Mouse (Mus musculus) CD4-positive naive resting alpha-beta T cell, adult 57 days (primary cell): ENCODE measurements around the gene Rogdi. TPM values are rescaled to one million over a fixed set of nuclear protein-coding genes. Genes with fewer than 3 reads are reported as not detected.

ENCODE experiments used
- total RNA-seq: library from RNA; stranded (reverse); gene quantifications from one replicate; pipeline ENCODE4 v1.2.4, GENCODE M21; 2023

The Rogdi gene
- 18.5 TPM for total RNA-seq

DNA sequence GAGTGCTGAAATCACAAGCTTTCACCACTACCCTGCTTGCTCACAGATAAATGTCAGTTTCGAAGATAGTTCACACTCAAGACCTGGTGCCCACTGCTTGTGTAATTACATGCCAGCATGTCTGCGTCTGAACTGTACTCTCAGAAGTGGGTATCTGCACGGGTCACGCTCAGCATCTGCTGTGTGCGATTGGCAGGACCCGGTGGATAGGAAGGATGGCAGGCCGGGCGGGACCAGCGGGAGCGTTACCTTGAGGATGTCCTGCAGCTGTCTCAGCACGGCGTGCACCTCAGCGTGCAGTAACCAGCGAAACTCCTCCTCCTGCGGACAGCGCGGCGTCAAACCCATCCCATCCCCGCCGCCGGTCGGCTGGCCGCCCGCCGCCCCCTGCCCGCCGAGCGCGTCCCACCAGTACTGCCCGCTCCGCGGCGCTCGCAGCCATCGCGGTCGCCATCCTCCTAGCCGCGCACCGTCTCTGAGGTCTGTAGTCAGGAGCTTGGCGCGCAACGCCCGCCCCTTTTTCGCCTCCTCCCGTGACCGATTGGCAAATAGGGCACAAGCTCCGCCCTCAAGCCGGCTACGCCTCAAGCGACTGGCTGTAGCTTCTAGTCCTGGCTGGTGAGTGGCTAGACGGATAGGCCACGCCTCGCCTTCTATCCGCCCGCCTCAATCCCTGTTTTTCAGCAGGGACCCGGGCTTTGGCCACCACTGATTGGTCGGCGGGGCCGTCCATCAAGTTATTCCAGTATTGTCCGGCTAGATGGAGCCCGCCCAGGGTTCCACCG lies at the start of gene Rogdi:
Rogdi (minus strand) TSS at position 500 of the 785 bp plus-strand sequence.

GRCm38 (mm10) chr16:5049774-5050234 lies 36.5 kb upstream of the Rogdi start, which contains the start of the genes Glyr1 and Ubn1:
Gene Glyr1 (minus strand): TSS chr16:5049863.
Gene Ubn1 (plus strand): TSS chr16:5050057.

DNA sequence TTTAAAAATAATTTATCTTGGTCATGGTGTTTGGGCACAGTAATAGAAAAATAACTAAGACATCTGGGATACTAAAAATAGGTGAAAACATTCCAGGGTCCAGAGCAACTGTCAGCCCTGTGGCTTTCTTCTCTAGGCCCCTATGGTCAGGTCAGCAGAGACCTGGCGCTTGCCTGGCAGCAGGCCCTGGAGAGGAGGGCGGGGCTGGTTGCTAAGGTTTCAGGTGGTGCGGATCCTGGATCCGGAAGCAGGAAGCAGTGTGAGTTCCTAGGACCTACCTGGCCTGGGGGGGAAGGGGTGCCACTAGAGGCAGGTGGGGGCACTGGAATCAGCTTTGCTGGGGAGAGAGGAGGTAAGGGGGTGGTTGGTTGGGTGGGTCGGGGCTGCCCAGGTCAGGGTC lies 6.3 kb downstream of the Rogdi start, which contains the start of gene Smim22:
Smim22 (plus strand) TSS at position 222 of the 400 bp plus-strand sequence.

DNA sequence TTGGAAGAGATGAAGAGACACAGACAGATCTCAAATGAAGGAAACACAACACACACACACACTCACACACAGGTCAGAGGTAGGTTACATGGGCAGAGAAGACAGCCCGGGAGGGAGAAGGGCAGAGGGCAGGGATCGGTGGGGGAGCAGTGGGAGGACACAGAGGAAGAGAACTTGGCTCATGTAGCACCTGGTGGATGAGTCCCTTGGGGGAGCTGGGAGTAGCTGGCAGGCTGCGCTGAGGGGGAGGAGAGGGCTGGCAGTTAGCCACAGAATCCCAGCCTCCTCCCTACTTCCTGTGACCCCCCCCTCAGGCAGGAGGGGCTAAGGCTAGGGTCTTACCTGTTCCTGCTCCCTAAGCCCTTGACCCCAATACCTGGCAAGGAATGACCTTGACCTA lies 15.8 kb downstream of the Rogdi start, which contains the start of gene Sept12:
Sept12 (minus strand) TSS at position 300 of the 400 bp plus-strand sequence.

DNA sequence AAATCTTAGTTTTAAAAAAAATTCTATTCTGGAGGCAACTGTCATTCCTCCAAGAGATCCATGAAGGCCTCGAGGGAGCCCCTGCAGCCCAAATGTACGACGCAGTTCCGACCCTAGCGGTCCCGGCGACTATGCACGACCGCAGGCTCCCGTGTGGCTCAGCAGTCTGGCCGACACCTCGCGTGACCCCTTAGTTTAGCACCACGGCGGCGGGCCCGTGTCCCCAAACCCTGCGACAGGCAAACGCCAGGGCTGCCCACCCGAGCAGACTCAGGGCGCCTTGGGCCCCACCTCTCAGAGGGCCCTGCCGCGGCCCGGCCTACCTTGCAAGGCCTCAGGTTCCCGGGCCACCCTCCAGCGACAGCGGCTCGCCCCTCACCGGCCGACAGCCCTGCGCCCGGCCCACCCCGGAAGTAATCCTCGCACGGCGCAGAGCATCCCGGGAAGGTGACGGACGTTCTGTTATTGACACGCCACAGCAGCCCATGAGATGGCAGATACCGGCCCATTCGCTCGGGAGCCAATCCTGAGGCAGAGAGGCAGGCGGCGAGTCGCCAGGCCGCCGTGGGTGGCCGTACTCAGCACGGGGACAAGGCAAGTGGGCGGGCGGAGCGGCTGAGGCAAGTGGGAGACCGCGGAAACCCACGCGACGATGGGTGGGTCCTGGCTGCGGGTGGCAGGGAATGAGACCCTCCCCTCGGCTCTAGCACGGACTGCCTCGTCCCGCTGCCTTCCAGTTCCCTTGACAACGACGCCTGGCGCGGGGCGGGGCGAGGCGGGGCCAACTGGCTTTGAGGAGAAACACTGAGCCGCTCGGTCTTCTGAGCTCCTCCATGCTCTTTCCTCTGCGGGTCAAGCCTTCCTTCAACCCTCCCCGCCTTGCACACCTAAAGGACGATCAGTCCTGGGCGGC lies 49.3 kb downstream of the Rogdi start, which contains the start of gene Anks3:
Anks3 (minus strand) TSS at position 409 of the 913 bp plus-strand sequence.

Other genes starting within 250 kb of the Rogdi start
- gene Cdip1, start 223.3 kb downstream of the Rogdi start, total RNA-seq: 47.1 TPM
- not detected for gene 4930562C15Rik, start 178.1 kb downstream of the Rogdi start, total RNA-seq
- gene Ubald1, start 133.2 kb downstream of the Rogdi start, total RNA-seq: 160 TPM
- 76.2 TPM for gene Mgrn1, start 127.3 kb downstream of the Rogdi start, total RNA-seq
- gene Nudt16l1, start 74.8 kb downstream of the Rogdi start, total RNA-seq: 48.4 TPM
- 63.4 TPM for gene Anks3, start 49.3 kb downstream of the Rogdi start, total RNA-seq
- gene Sept12, start 15.7 kb downstream of the Rogdi start, total RNA-seq: not detected
- gene Smim22, start 6.3 kb downstream of the Rogdi start, total RNA-seq: not detected
- gene Glyr1, start 36.3 kb upstream of the Rogdi start, total RNA-seq: 113 TPM
- 120 TPM for gene Ubn1, start 36.5 kb upstream of the Rogdi start, total RNA-seq
- 1.2 TPM for gene Ppl, start 118.9 kb upstream of the Rogdi start, total RNA-seq
- gene Sec14l5, start 133.6 kb upstream of the Rogdi start, total RNA-seq: not detected
- 25.3 TPM for gene Nagpa, start 190.5 kb upstream of the Rogdi start, total RNA-seq
- 0.41 TPM for gene AU021092, start 208.7 kb upstream of the Rogdi start, total RNA-seq
- 33.2 TPM for gene Alg1, start 220.1 kb upstream of the Rogdi start, total RNA-seq
- 22.9 TPM for gene Eef2kmt, start 242.4 kb upstream of the Rogdi start, total RNA-seq